Mouse (Mus musculus) granulocyte monocyte progenitor cell, adult 5-6 weeks (primary cell): ENCODE data around the gene Faiml. TPM values are rescaled to one million over a fixed set of nuclear protein-coding genes. Genes with fewer than 3 reads are reported as not detected.

Experiments
- ATAC-seq: replicated peaks from 2 replicates; pipeline ENCODE4 v1.8.0; 2016; ENCODE audit warnings: mild to moderate bottlenecking, moderate TSS enrichment, inconsistent platforms; ENCODE audit not compliant: poor library complexity, severe bottlenecking
- total RNA-seq, 2 experiments: library from RNA; stranded (forward) in 1 of 2; stranded (reverse) in 1 of 2; fragments of 200-712, 200-1000 nt in 1 of 2; fragments of >200 nt in 1 of 2; fragmentation: Nextera tagmentation in 1 of 2; gene quantifications; 2 replicates each; pipeline ENCODE4 v1.2.3; 2014 to 2017

The Faiml gene
- total RNA-seq, 2 experiments from 2014 or later, result not detected

- ATAC-seq, result peak; percentile 82
Observed at GRCm38 (mm10) chr9:99182121-99182520, 54.9 kb downstream of the Faiml start.

- peak; percentile 40 for ATAC-seq
Observed at GRCm38 (mm10) chr9:99180272-99180671, 56.8 kb downstream of the Faiml start.

Other genes starting within 250 kb of the Faiml start
- not detected in 2 replicates for gene Gm1123, start 201.5 kb downstream of the Faiml start, total RNA-seq (2014; fragmentation: Nextera tagmentation)
- gene Gm1123, start 201.5 kb downstream of the Faiml start, total RNA-seq (2017), result not detected in 2 replicates
- gene Pik3cb, start 96.6 kb downstream of the Faiml start, total RNA-seq (2014; fragmentation: Nextera tagmentation), result 9.9 and 10.5 TPM in 2 replicates
- 4.6 and 5.6 TPM in 2 replicates for gene Pik3cb, start 96.6 kb downstream of the Faiml start, total RNA-seq (2017)
- 27.0 and 29.7 TPM in 2 replicates for gene Cep70, start 6.1 kb upstream of the Faiml start, total RNA-seq (2014; fragmentation: Nextera tagmentation)
- 22.8 and 50.5 TPM in 2 replicates for gene Cep70, start 6.1 kb upstream of the Faiml start, total RNA-seq (2017)
- not detected in 2 replicates for gene Esyt3, start 121.3 kb upstream of the Faiml start, total RNA-seq (2014; fragmentation: Nextera tagmentation)
- gene Esyt3, start 121.3 kb upstream of the Faiml start, total RNA-seq (2017), result not detected in 2 replicates
- gene Mras, start 200.1 kb upstream of the Faiml start, total RNA-seq (2014; fragmentation: Nextera tagmentation), result 6.7 and 19.6 TPM in 2 replicates
- gene Mras, start 200.1 kb upstream of the Faiml start, total RNA-seq (2017), result 3.2 and 9.2 TPM in 2 replicates
- gene Nme9, start 214.2 kb upstream of the Faiml start, total RNA-seq (2014; fragmentation: Nextera tagmentation), result not detected in 2 replicates
- gene Nme9, start 214.2 kb upstream of the Faiml start, total RNA-seq (2017), result not detected in 2 replicates